Mouse (Mus musculus) embryonic fibroblast, embryonic 13.5 days (primary cell): ENCODE data around the gene Ppfia1. TPM values are rescaled to one million over a fixed set of nuclear protein-coding genes. Genes with fewer than 3 reads are reported as not detected.

Experiments
- H3K27ac ChIP-seq: 2 replicates; pipeline ENCODE4 v1.5.1; 2012; ENCODE audit warnings: low read length, control low read depth, inconsistent platforms; ENCODE audit not compliant: insufficient read depth
- H3K4me1 ChIP-seq: 2 replicates; pipeline ENCODE4 v1.6.1; 2011; ENCODE audit warnings: low read length; ENCODE audit not compliant: control insufficient read depth, insufficient read depth
- H3K4me3 ChIP-seq: 2 replicates; pipeline ENCODE4 v1.5.1; 2011; ENCODE audit warnings: mild to moderate bottlenecking, control low read depth, low read length; ENCODE audit not compliant: insufficient read depth
- CTCF ChIP-seq: IDR thresholded peaks from 2 replicates; pipeline ENCODE4 v1.5.1; 2011; ENCODE audit warnings: mild to moderate bottlenecking, control low read depth, low read length, moderate library complexity, borderline replicate concordance; ENCODE audit not compliant: insufficient read depth
- POLR2A ChIP-seq: IDR thresholded peaks from 2 replicates; pipeline ENCODE4 v1.6.1; 2011; ENCODE audit warnings: low read depth, mild to moderate bottlenecking, control low read depth, low read length, moderate library complexity
- polyA plus RNA-seq: library from polyadenylated mRNA; stranded (reverse); fragments of >200 nt; gene quantifications from 2 replicates; pipeline ENCODE4 v1.2.4, GENCODE M21; 2011; ENCODE audit warnings: low read depth; ENCODE audit not compliant: missing spikeins, insufficient read length

Ppfia1 gene
- polyA plus RNA-seq, 1 experiment, result 71.5 TPM

- Histone ChIP-seq H3K27ac (no peak overlapping the region), H3K4me1 (peaks cover 7% of the 10 kb centered on the region; the same call in 1 of the 2 replicates), H3K4me3 (no peak overlapping the region)
- no peak for TF ChIP-seq POLR2A
- TF ChIP-seq CTCF, result no peak
Measured at GRCm38 (mm10) chr7:144462577-144462976, 91.0 kb downstream of the Ppfia1 start.

GRCm38 (mm10) chr7:144461246-144461902 lies 92.2 kb downstream of the Ppfia1 start:
- Histone ChIP-seq H3K4me3 (no peak overlapping the region), H3K4me1 (0 out of 2 replicates have a peak, but pooled peaks cover 4% of the 10 kb centered on the region), H3K27ac (no peak overlapping the region)
- no peak for TF ChIP-seq POLR2A
- no peak for TF ChIP-seq CTCF

GRCm38 (mm10) chr7:144458881-144459280 lies 94.6 kb downstream of the Ppfia1 start:
- Histone ChIP-seq H3K27ac (no peak overlapping the region), H3K4me3 (no peak overlapping the region), H3K4me1 (0 out of 2 replicates have a peak, but pooled peaks cover 4% of the 10 kb centered on the region)
- TF ChIP-seq CTCF (no peak), POLR2A (no peak)

- Histone ChIP-seq H3K4me3 (no peak overlapping the region), H3K4me1 (no peaks in the 10 kb centered on the region; the same call in 1 of the 2 replicates), H3K27ac (no peak overlapping the region)
- TF ChIP-seq POLR2A (no peak), CTCF (no peak)
Measured at GRCm38 (mm10) chr7:144450661-144451060, 102.9 kb downstream of the Ppfia1 start.

DNA sequence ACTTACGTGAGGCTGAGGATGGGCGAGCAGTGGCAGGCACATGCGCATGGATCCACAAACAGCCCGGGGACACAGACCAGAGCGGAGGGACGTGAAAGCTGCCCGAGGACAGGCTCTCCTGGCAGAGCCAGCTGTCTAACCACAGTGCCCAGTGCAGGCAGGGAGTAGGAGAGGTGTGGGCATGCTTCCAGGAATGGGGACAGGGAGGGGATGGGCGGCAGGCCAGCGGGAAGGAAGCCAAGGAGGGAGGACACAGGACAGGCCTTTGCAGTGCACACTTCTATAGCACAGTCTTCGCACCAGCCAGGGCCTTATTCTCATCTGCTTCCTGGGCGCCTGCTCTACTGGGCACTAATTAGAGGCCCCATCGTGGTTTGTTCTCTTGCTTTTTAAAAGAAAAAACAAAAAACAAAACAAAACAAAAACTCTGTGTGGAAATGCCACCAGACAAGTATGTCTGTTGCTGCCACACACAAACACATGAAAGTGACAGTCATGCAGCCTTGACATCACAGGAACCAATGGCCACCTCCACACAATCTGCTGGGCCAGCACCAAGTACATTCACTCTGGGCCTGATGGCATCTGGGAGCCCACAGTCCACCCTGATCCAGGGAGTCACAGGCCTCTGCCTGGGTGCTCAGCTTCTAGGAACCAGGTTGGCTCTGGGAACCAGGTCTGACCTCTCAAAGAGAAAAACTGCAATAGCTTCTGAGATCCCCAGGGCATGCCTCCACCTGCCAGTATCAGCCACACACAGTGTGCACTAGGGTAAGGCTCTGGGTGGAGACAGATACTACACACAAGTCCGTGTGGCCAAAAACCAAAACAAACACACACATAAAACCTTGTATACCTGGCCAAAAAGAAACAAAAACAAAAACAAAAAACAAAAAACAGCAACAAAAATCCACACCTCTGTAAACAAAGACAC lies 103.6 kb downstream of the Ppfia1 start:
- H3K4me1 ChIP-seq, result no peaks in the 10 kb centered on the region; the same call in 1 of the 2 replicates
- TF ChIP-seq POLR2A, result no peak
- TF ChIP-seq CTCF, result no peak
- no peak overlapping the region for H3K4me3 ChIP-seq
- no peak overlapping the region for H3K27ac ChIP-seq

- no peak overlapping the region for H3K27ac ChIP-seq
- TF ChIP-seq CTCF, result no peak
- TF ChIP-seq POLR2A, result no peak
- H3K4me1 ChIP-seq, result no peaks in the 10 kb centered on the region; the same call in 1 of the 2 replicates
- no peak overlapping the region for H3K4me3 ChIP-seq
Measured at GRCm38 (mm10) chr7:144448186-144448585, 105.3 kb downstream of the Ppfia1 start.

DNA sequence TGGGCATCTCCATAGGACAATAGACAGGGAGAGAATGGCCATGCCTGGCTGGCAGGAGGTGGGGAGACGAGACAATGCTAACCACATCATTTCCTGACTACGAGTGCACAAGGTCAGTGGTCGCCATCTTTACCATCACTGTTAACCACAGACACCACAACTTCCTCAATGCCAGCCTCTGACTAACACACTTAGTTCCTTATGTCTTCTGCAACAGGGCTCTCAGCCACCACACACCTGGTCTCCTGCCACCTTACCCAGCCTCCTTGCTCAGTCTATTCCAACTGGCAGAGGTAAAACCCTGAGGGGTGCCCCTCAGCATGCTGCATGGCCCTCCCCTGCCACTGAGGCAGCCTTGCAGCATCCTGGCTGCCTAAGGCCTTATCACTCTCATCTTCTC lies 106.4 kb downstream of the Ppfia1 start:
- H3K4me3 ChIP-seq, result no peak overlapping the region
- TF ChIP-seq POLR2A (no peak), CTCF (no peak)
- H3K4me1 ChIP-seq, result no peaks in the 10 kb centered on the region; the same call in 1 of the 2 replicates
- no peak overlapping the region for H3K27ac ChIP-seq

DNA sequence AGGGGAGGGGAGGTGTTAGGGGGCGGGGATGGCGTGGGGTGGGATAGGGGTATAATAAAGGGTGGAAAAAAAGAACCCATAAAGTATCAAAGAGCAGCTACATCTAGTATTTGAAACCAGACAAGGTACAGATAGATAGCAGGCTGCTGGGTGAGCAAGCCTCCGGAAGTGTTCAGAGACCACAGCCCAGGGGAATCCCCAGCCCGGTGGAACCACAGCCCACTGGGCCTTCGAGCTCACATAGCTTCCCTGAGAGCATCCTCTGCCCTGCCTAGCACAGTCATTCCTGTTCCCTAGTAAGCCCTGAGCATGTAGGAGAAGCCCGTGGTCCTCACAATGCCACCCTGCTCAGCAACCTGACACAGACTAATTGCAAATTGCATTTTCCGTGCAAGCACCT lies 108.7 kb downstream of the Ppfia1 start:
- H3K4me1 ChIP-seq, result no peaks in the 10 kb centered on the region; the same call in 1 of the 2 replicates
- no peak overlapping the region for H3K27ac ChIP-seq
- H3K4me3 ChIP-seq, result no peak overlapping the region
- TF ChIP-seq CTCF (no peak), POLR2A (no peak)

DNA sequence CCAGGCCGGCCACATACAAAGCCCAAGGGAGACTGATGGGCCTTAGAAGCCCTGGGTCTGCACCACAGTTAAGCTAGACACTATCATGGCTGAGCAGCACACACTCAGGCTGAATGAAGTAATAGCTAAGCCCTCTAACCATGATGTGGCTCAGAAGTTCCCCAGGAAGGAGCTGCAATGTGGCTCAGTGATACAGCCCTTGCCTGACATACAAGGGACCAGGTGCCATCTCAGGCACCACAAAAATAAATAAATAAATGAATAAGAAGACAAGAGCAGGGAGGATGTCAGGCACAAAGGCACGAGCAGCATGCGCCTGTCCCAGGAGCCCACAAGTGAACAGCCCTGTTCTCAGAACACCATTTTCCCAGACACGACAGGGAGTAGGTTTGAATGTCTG lies 111.6 kb downstream of the Ppfia1 start:
- H3K4me3 ChIP-seq, result no peak overlapping the region
- TF ChIP-seq CTCF (no peak), POLR2A (no peak)
- no peaks in the 10 kb centered on the region for H3K4me1 ChIP-seq
- H3K27ac ChIP-seq, result no peak overlapping the region
